Mouse (Mus musculus): ENCODE data around the gene Pa2g4. TPM values are rescaled to one million over a fixed set of nuclear protein-coding genes. Genes with fewer than 3 reads are reported as not detected.

Gene Pa2g4
- polyA plus RNA-seq, 1 experiment from 2014 or later, result 248 TPM

GRCm38 (mm10) chr10:128587120-128587519, 21.3 kb upstream of the Pa2g4 start:
- Histone ChIP-seq H3K4me1 (replicated peaks; ENCODE audit: control insufficient read depth, insufficient read depth, low read length) (peaks cover 6% of the 10 kb centered on the region; the same call in 1 of the 2 replicates), H3K9me3 (ENCODE audit: control insufficient read depth, low read length) (no peaks in the 10 kb centered on the region), H3K36me3 (ENCODE audit: control insufficient read depth, insufficient read depth, low read length) (no peaks in the 10 kb centered on the region), H3K4me2 (ENCODE audit: low read length) (peak overlapping the region; percentile 91), H3K27me3 (replicated peaks; ENCODE audit: control insufficient read depth, insufficient read depth, low read length) (peaks cover 37% of the 10 kb centered on the region), H3K27ac (ENCODE audit: low read depth) (peak overlapping the region; percentile 82), H3K4me3 (ENCODE audit: low read depth, low read length) (peak overlapping the region; percentile 57), H3K9ac (ENCODE audit: low read length) (0 out of 2 replicates have a peak overlapping the region, but pooled peaks have one; percentile 20)
- DNase-seq (ENCODE audit: low spot score) (no peak), ATAC-seq (replicated peaks; ENCODE audit: low FRiP score, low TSS enrichment, low read depth) (no peak)
- 46% methylated on average over 4 of the region's 4 CpGs for WGBS

- H3K4me1 ChIP-seq (replicated peaks; ENCODE audit: control insufficient read depth, insufficient read depth, low read length), result peaks cover 6% of the 10 kb centered on the region; the same call in 1 of the 2 replicates
- peak overlapping the region; percentile 91 for H3K4me2 ChIP-seq (ENCODE audit: low read length)
- peaks cover 2% of the 10 kb centered on the region; the same call in 1 of the 2 replicates for H3K36me3 ChIP-seq (ENCODE audit: control insufficient read depth, insufficient read depth, low read length)
- no peak for ATAC-seq (replicated peaks; ENCODE audit: low FRiP score, low TSS enrichment, low read depth)
- WGBS, result 6% methylated on average over 1 of the region's 1 CpGs
- peak overlapping the region; percentile 82 for H3K27ac ChIP-seq (ENCODE audit: low read depth)
- peaks cover 37% of the 10 kb centered on the region for H3K27me3 ChIP-seq (replicated peaks; ENCODE audit: control insufficient read depth, insufficient read depth, low read length)
- no peaks in the 10 kb centered on the region for H3K9me3 ChIP-seq (ENCODE audit: control insufficient read depth, low read length)
- H3K4me3 ChIP-seq (ENCODE audit: low read depth, low read length), result peak overlapping the region; percentile 57; the same call in 1 of the 2 replicates
- 0 out of 2 replicates have a peak overlapping the region, but pooled peaks have one; percentile 5 for H3K9ac ChIP-seq (ENCODE audit: low read length)
- no peak for DNase-seq (ENCODE audit: low spot score)
These were observed 20.8 kb upstream of the Pa2g4 start for GRCm38 (mm10) chr10:128586546-128586945.

- Histone ChIP-seq H3K27ac (ENCODE audit: low read depth) (no peak overlapping the region), H3K9me3 (ENCODE audit: control insufficient read depth, low read length) (no peaks in the 10 kb centered on the region), H3K9ac (ENCODE audit: low read length) (no peak overlapping the region), H3K36me3 (ENCODE audit: control insufficient read depth, insufficient read depth, low read length) (peaks cover 5% of the 10 kb centered on the region; the same call in 1 of the 2 replicates), H3K4me3 (ENCODE audit: low read depth, low read length) (no peak overlapping the region), H3K27me3 (replicated peaks; ENCODE audit: control insufficient read depth, insufficient read depth, low read length) (peaks cover 34% of the 10 kb centered on the region), H3K4me2 (ENCODE audit: low read length) (peak overlapping the region; percentile 20), H3K4me1 (replicated peaks; ENCODE audit: control insufficient read depth, insufficient read depth, low read length) (peaks cover 6% of the 10 kb centered on the region; the same call in 1 of the 2 replicates)
- WGBS, result 4% methylated on average over 4 of the region's 4 CpGs
- ATAC-seq (replicated peaks; ENCODE audit: low FRiP score, low TSS enrichment, low read depth) (peak; percentile 37), DNase-seq (ENCODE audit: low spot score) (no peak)
These were observed 18.6 kb upstream of the Pa2g4 start for GRCm38 (mm10) chr10:128584386-128584785.

- Histone ChIP-seq H3K4me3 (ENCODE audit: low read depth, low read length) (no peak overlapping the region), H3K27me3 (replicated peaks; ENCODE audit: control insufficient read depth, insufficient read depth, low read length) (peaks cover 26% of the 10 kb centered on the region), H3K9me3 (ENCODE audit: control insufficient read depth, low read length) (no peaks in the 10 kb centered on the region), H3K4me2 (ENCODE audit: low read length) (peak overlapping the region; percentile 20; the same call in 1 of the 2 replicates), H3K27ac (ENCODE audit: low read depth) (no peak overlapping the region), H3K4me1 (replicated peaks; ENCODE audit: control insufficient read depth, insufficient read depth, low read length) (peaks cover 3% of the 10 kb centered on the region; the same call in 1 of the 2 replicates), H3K9ac (ENCODE audit: low read length) (no peak overlapping the region), H3K36me3 (ENCODE audit: control insufficient read depth, insufficient read depth, low read length) (peaks cover 5% of the 10 kb centered on the region; the same call in 1 of the 2 replicates)
- DNase-seq (ENCODE audit: low spot score) (no peak), ATAC-seq (replicated peaks; ENCODE audit: low FRiP score, low TSS enrichment, low read depth) (no peak; the same call in 1 of the 2 replicates)
- 25% methylated on average over 7 of the region's 7 CpGs for WGBS
These were observed 17.9 kb upstream of the Pa2g4 start for GRCm38 (mm10) chr10:128583644-128584043.

GRCm38 (mm10) chr10:128579731-128580130, 13.9 kb upstream of the Pa2g4 start:
- DNase-seq (ENCODE audit: low spot score) (no peak), ATAC-seq (replicated peaks; ENCODE audit: low FRiP score, low TSS enrichment, low read depth) (no peak)
- peaks cover 3% of the 10 kb centered on the region; the same call in 1 of the 2 replicates for H3K4me1 ChIP-seq (replicated peaks; ENCODE audit: control insufficient read depth, insufficient read depth, low read length)
- H3K4me2 ChIP-seq (ENCODE audit: low read length), result no peak overlapping the region
- H3K4me3 ChIP-seq (ENCODE audit: low read depth, low read length), result no peak overlapping the region
- no peaks in the 10 kb centered on the region for H3K9me3 ChIP-seq (ENCODE audit: control insufficient read depth, low read length)
- H3K9ac ChIP-seq (ENCODE audit: low read length), result no peak overlapping the region
- no peaks in the 10 kb centered on the region for H3K27me3 ChIP-seq (replicated peaks; ENCODE audit: control insufficient read depth, insufficient read depth, low read length)
- peaks cover 7% of the 10 kb centered on the region; the same call in 1 of the 2 replicates for H3K36me3 ChIP-seq (ENCODE audit: control insufficient read depth, insufficient read depth, low read length)
- 76% methylated on average over 4 of the region's 4 CpGs for WGBS
- H3K27ac ChIP-seq (ENCODE audit: low read depth), result no peak overlapping the region

GRCm38 (mm10) chr10:128579298-128579697, 13.5 kb upstream of the Pa2g4 start:
- no peaks in the 10 kb centered on the region for H3K27me3 ChIP-seq (replicated peaks; ENCODE audit: control insufficient read depth, insufficient read depth, low read length)
- no peak overlapping the region for H3K4me3 ChIP-seq (ENCODE audit: low read depth, low read length)
- DNase-seq (ENCODE audit: low spot score) (peak; percentile 58), ATAC-seq (replicated peaks; ENCODE audit: low FRiP score, low TSS enrichment, low read depth) (peak; percentile 59; the same call in 1 of the 2 replicates)
- peaks cover 3% of the 10 kb centered on the region; the same call in 1 of the 2 replicates for H3K4me1 ChIP-seq (replicated peaks; ENCODE audit: control insufficient read depth, insufficient read depth, low read length)
- no peak overlapping the region for H3K4me2 ChIP-seq (ENCODE audit: low read length)
- peaks cover 7% of the 10 kb centered on the region; the same call in 1 of the 2 replicates for H3K36me3 ChIP-seq (ENCODE audit: control insufficient read depth, insufficient read depth, low read length)
- no peaks in the 10 kb centered on the region for H3K9me3 ChIP-seq (ENCODE audit: control insufficient read depth, low read length)
- no peak overlapping the region for H3K27ac ChIP-seq (ENCODE audit: low read depth)
- WGBS, result 73% methylated on average over 3 of the region's 3 CpGs
- no peak overlapping the region for H3K9ac ChIP-seq (ENCODE audit: low read length)

GRCm38 (mm10) chr10:128578330-128578729, 12.5 kb upstream of the Pa2g4 start:
- H3K27ac ChIP-seq (ENCODE audit: low read depth), result no peak overlapping the region
- DNase-seq (ENCODE audit: low spot score) (no peak), ATAC-seq (replicated peaks; ENCODE audit: low FRiP score, low TSS enrichment, low read depth) (no peak)
- no peaks in the 10 kb centered on the region for H3K9me3 ChIP-seq (ENCODE audit: control insufficient read depth, low read length)
- 78% methylated on average over 11 of the region's 11 CpGs for whole genome bisulfite sequencing
- H3K4me1 ChIP-seq (replicated peaks; ENCODE audit: control insufficient read depth, insufficient read depth, low read length), result 0 out of 2 replicates have a peak, but pooled peaks cover under 1% of the 10 kb centered on the region
- H3K4me2 ChIP-seq (ENCODE audit: low read length), result no peak overlapping the region
- H3K27me3 ChIP-seq (replicated peaks; ENCODE audit: control insufficient read depth, insufficient read depth, low read length), result no peaks in the 10 kb centered on the region
- H3K4me3 ChIP-seq (ENCODE audit: low read depth, low read length), result no peak overlapping the region
- H3K36me3 ChIP-seq (ENCODE audit: control insufficient read depth, insufficient read depth, low read length), result peaks cover 7% of the 10 kb centered on the region; the same call in 1 of the 2 replicates
- H3K9ac ChIP-seq (ENCODE audit: low read length), result no peak overlapping the region

- H3K9me3 ChIP-seq (ENCODE audit: control insufficient read depth, low read length), result no peaks in the 10 kb centered on the region
- ATAC-seq (replicated peaks; ENCODE audit: low FRiP score, low TSS enrichment, low read depth), result no peak
- H3K36me3 ChIP-seq (ENCODE audit: control insufficient read depth, insufficient read depth, low read length), result 0 out of 2 replicates have a peak, but pooled peaks cover 2% of the 10 kb centered on the region
- no peaks in the 10 kb centered on the region for H3K4me1 ChIP-seq (replicated peaks; ENCODE audit: control insufficient read depth, insufficient read depth, low read length)
- H3K27ac ChIP-seq (ENCODE audit: low read depth), result no peak overlapping the region
- no peak overlapping the region for H3K4me3 ChIP-seq (ENCODE audit: low read depth, low read length)
- H3K9ac ChIP-seq (ENCODE audit: low read length), result no peak overlapping the region
- 95% methylated on average over 2 of the region's 2 CpGs for WGBS
- H3K27me3 ChIP-seq (replicated peaks; ENCODE audit: control insufficient read depth, insufficient read depth, low read length), result no peaks in the 10 kb centered on the region
- DNase-seq (ENCODE audit: low spot score), result no peak
- no peak overlapping the region for H3K4me2 ChIP-seq (ENCODE audit: low read length)
These were observed 9.3 kb upstream of the Pa2g4 start for GRCm38 (mm10) chr10:128575063-128575462.

All from intestine, embryonic 14.5 days (tissue).